Mouse (Mus musculus): ENCODE results near the gene Fzd2. TPM values are rescaled to one million over a fixed set of nuclear protein-coding genes. Genes with fewer than 3 reads are reported as not detected.
"Not testable (repeated sequence)": the region's sequence is repeated elsewhere in the genome, so short reads cannot be mapped to it uniquely, and the experiment has no call there.

The Fzd2 gene
- polyA plus RNA-seq, 1 experiment from 2014 or later: 11.8 TPM

DNA sequence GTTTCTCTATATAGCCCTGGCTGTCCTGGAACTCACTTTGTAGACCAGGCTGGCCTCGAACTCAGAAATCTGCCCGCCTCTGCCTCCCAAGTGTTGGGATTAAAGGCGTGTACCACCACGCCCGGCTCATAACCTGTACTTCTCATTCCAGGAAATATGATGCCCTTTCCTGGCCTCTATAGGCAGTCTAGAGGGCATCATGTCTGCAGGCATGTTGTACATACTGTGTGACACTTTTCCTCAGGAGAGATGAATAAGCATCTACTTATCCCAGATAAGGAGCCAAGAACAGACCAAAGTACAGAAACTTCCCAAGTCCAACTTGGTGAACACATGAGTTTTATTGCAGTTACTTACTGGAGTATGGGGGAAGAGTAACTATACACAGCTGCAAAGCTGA is 45.5 kb upstream of the Fzd2 start:
- Histone ChIP-seq H3K4me2 (replicated peaks; ENCODE audit: low read depth) (no peak overlapping the region), H3K4me3 (ENCODE audit: low read depth, low read length) (no peak overlapping the region), H3K9ac (ENCODE audit: low read length) (no peak overlapping the region), H3K27me3 (ENCODE audit: control insufficient read depth, insufficient read depth, low read length) (no peaks in the 10 kb centered on the region), H3K27ac (replicated peaks) (no peak overlapping the region), H3K36me3 (ENCODE audit: control insufficient read depth, insufficient read depth, low read length) (no peaks in the 10 kb centered on the region), H3K4me1 (replicated peaks; ENCODE audit: control insufficient read depth, insufficient read depth) (no peaks in the 10 kb centered on the region), H3K9me3 (ENCODE audit: control insufficient read depth, low read length) (no peaks in the 10 kb centered on the region)
- WGBS: 89% methylated on average over 4 of the region's 5 CpGs
- no peak for ATAC-seq (ENCODE audit: low FRiP score, low TSS enrichment)
- TF ChIP-seq EP300 (optimal IDR thresholded peaks at IDR 0.05): no peak
- no peak for TF ChIP-seq CTCF (IDR thresholded peaks at IDR 0.05; ENCODE audit: low read depth)
- no peak for DNase-seq (ENCODE audit: low spot score)

DNA sequence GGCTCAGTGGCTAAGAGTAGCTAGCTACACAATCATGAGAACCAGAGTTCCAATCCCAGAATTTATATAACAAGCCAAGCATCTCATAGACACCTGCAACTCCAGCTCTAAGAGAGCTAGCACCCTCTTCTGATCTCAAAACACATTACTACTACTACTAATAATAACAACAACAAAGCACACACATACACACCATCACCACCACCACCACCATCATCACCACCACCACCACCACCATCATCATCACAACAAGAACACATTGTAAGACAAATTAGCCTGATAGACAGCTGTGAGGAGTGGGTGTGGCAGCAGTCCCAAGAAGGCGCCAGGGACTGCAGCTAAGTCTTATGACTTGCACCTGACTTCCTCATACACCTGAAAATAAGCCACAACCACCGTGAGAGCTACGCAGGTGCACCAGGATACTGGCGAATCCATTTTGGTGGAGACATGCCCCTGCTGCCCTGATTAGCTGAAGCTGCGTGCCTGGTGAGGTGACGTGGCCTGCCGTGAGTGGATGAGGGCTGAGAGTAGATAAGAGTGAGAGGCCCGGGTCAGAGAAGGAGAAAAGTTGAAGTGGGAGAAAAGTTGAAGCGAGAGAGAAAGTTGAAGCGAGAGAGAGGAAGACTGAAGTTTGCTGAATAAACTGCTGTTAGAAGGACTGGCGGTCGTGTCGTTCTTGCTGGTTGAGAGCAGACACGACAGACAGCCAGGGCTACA is 39.1 kb upstream of the Fzd2 start:
- H3K36me3 ChIP-seq (ENCODE audit: control insufficient read depth, insufficient read depth, low read length); H3K4me1 ChIP-seq (replicated peaks; ENCODE audit: control insufficient read depth, insufficient read depth); H3K27me3 ChIP-seq (ENCODE audit: control insufficient read depth, insufficient read depth, low read length); H3K9ac ChIP-seq (ENCODE audit: low read length); H3K27ac ChIP-seq (replicated peaks); DNase-seq (ENCODE audit: low spot score); H3K4me3 ChIP-seq (ENCODE audit: low read depth, low read length); ATAC-seq (ENCODE audit: low FRiP score, low TSS enrichment); H3K9me3 ChIP-seq (ENCODE audit: control insufficient read depth, low read length); H3K4me2 ChIP-seq (replicated peaks; ENCODE audit: low read depth): not testable (repeated sequence)
- 68% methylated on average over 14 of the region's 14 CpGs for WGBS

DNA sequence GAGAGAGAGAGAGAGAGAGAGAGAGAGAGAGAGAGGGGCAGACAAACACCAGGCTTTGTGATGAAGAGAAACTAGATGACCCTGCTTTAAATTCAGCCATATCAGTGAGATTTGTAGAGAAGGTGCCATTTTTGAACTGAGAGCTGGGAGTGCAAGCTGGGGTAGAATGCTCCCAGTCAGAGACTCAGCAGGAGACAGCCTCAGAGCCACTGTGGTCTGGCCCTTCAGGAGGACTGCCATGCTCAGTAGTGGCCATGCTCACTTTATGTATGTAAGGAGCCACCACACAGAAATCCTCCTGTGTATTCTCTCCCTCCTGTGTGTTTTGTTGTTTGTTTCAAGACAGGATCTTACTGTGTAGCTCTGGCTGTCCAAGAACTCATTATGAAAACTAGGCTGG is 38.5 kb upstream of the Fzd2 start:
- no peak for ATAC-seq (ENCODE audit: low FRiP score, low TSS enrichment)
- Histone ChIP-seq H3K9ac (ENCODE audit: low read length) (no peak overlapping the region), H3K27me3 (ENCODE audit: control insufficient read depth, insufficient read depth, low read length) (no peaks in the 10 kb centered on the region), H3K9me3 (ENCODE audit: control insufficient read depth, low read length) (no peaks in the 10 kb centered on the region), H3K36me3 (ENCODE audit: control insufficient read depth, insufficient read depth, low read length) (no peaks in the 10 kb centered on the region), H3K4me1 (replicated peaks; ENCODE audit: control insufficient read depth, insufficient read depth) (no peaks in the 10 kb centered on the region), H3K27ac (replicated peaks) (no peak overlapping the region), H3K4me2 (replicated peaks; ENCODE audit: low read depth) (no peak overlapping the region), H3K4me3 (ENCODE audit: low read depth, low read length) (no peak overlapping the region)
- TF ChIP-seq EP300 (optimal IDR thresholded peaks at IDR 0.05) (no peak), CTCF (IDR thresholded peaks at IDR 0.05; ENCODE audit: low read depth) (no peak)
- DNase-seq (ENCODE audit: low spot score): no peak

DNA sequence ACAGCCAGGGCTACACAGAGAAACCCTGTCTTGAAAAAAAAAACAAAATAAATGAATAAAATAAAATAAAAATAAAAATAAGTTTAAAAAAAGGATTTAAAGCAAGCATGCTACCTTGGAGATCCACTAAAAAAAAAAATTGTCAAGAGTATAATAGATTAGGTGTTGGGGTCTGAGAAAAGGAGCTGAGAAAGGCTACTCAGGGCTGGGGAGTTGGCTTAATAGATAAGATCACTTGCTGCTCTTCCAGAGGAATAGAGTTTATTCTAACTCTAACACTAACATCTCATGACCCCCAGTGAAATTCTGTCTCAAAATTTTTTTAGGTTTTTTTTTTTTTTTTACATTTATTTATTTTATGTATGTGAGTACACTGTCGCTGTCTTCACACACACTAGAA is 37.9 kb upstream of the Fzd2 start:
- no peaks in the 10 kb centered on the region for H3K9me3 ChIP-seq (ENCODE audit: control insufficient read depth, low read length)
- 96% methylated on average over 1 of the region's 1 CpGs for WGBS

DNA sequence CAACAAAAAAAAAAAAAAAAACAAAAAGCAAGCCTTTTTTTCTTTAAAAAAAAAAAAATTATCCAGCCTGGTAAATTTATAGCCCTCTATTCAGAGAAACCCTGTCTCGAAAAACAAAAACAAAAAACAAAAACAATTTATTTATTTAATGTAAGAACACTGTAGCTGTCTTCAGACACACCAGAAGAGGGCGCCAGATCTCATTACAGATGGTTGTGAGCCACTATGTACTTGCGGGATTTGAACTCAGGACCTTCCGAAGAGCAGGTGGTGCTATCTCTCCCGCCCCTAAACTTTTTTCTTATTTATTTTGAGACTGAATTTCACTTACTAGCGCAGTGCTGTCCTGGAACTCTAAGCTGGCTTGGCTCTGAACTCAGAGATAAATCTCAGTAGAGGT is 37.0 kb upstream of the Fzd2 start:
- H3K27ac ChIP-seq (replicated peaks): no peak overlapping the region
- no peaks in the 10 kb centered on the region for H3K4me1 ChIP-seq (replicated peaks; ENCODE audit: control insufficient read depth, insufficient read depth)
- H3K36me3 ChIP-seq (ENCODE audit: control insufficient read depth, insufficient read depth, low read length): no peaks in the 10 kb centered on the region
- DNase-seq (ENCODE audit: low spot score) (no peak), ATAC-seq (ENCODE audit: low FRiP score, low TSS enrichment) (no peak)
- no peak overlapping the region for H3K4me2 ChIP-seq (replicated peaks; ENCODE audit: low read depth)
- no peak overlapping the region for H3K4me3 ChIP-seq (ENCODE audit: low read depth, low read length)
- no peak for TF ChIP-seq EP300 (optimal IDR thresholded peaks at IDR 0.05)
- peak; percentile 31 for TF ChIP-seq CTCF (IDR thresholded peaks at IDR 0.05; ENCODE audit: low read depth)
- H3K27me3 ChIP-seq (ENCODE audit: control insufficient read depth, insufficient read depth, low read length): no peaks in the 10 kb centered on the region
- 86% methylated on average over 6 of the region's 6 CpGs for WGBS
- no peak overlapping the region for H3K9ac ChIP-seq (ENCODE audit: low read length)
- H3K9me3 ChIP-seq (ENCODE audit: control insufficient read depth, low read length): no peaks in the 10 kb centered on the region

More for the DNA sequence above, 37.9 kb upstream of the Fzd2 start:
- DNase-seq (ENCODE audit: low spot score): no peak
- Histone ChIP-seq H3K4me2 (replicated peaks; ENCODE audit: low read depth) (no peak overlapping the region), H3K36me3 (ENCODE audit: control insufficient read depth, insufficient read depth, low read length) (no peaks in the 10 kb centered on the region), H3K4me1 (replicated peaks; ENCODE audit: control insufficient read depth, insufficient read depth) (no peaks in the 10 kb centered on the region), H3K27me3 (ENCODE audit: control insufficient read depth, insufficient read depth, low read length) (no peaks in the 10 kb centered on the region), H3K27ac (replicated peaks) (no peak overlapping the region), H3K9ac (ENCODE audit: low read length) (no peak overlapping the region), H3K4me3 (ENCODE audit: low read depth, low read length) (no peak overlapping the region)
- no peak for ATAC-seq (ENCODE audit: low FRiP score, low TSS enrichment)
- TF ChIP-seq EP300 (optimal IDR thresholded peaks at IDR 0.05): no peak
- TF ChIP-seq CTCF (IDR thresholded peaks at IDR 0.05; ENCODE audit: low read depth): no peak

DNA sequence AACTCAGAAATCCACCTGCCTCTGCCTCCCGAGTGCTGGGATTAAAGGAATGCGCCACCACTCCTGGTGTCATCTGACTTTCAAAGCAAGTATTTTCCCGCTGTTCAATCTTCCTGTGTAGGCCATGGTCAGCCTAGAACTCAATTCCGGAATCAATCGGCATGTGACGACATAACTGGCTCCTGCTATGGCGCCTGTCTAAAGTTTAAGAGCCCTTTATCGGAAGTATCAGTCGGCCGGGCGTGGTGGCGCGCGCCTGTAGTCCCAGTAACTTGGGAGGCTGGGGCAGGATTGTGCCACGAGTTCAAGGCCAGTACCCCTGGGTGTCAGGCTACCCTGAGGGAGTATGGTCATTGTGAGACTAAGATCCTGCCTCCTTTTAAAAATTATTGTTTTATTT is 36.5 kb upstream of the Fzd2 start:
- TF ChIP-seq EP300 (optimal IDR thresholded peaks at IDR 0.05) (no peak), CTCF (IDR thresholded peaks at IDR 0.05; ENCODE audit: low read depth) (no peak)
- Histone ChIP-seq H3K27ac (replicated peaks) (no peak overlapping the region), H3K4me1 (replicated peaks; ENCODE audit: control insufficient read depth, insufficient read depth) (no peaks in the 10 kb centered on the region), H3K9me3 (ENCODE audit: control insufficient read depth, low read length) (no peaks in the 10 kb centered on the region), H3K4me2 (replicated peaks; ENCODE audit: low read depth) (no peak overlapping the region), H3K27me3 (ENCODE audit: control insufficient read depth, insufficient read depth, low read length) (no peaks in the 10 kb centered on the region), H3K9ac (ENCODE audit: low read length) (no peak overlapping the region), H3K4me3 (ENCODE audit: low read depth, low read length) (no peak overlapping the region), H3K36me3 (ENCODE audit: control insufficient read depth, insufficient read depth, low read length) (no peaks in the 10 kb centered on the region)
- no peak for DNase-seq (ENCODE audit: low spot score)
- 93% methylated on average over 15 of the region's 15 CpGs for WGBS
- ATAC-seq (ENCODE audit: low FRiP score, low TSS enrichment): no peak

Data from stomach, postnatal 0 days (tissue).